Mouse (Mus musculus) hindbrain, embryonic 13.5 days (tissue): ENCODE data around the gene Cep170b. TPM values are rescaled to one million over a fixed set of nuclear protein-coding genes. Genes with fewer than 3 reads are reported as not detected.

Experiments used
- ATAC-seq: fragments of 200-750 bp; cut with Nextera tagmentation; 2 replicates; pipeline ENCODE4 v1.8.0; 2017; ENCODE audit warnings: moderate TSS enrichment; ENCODE audit not compliant: low FRiP score
- H3K27ac ChIP-seq: fragments of 300-500 bp; sonication (generic); 2 replicates; pipeline ENCODE4 v1.5.1; 2015; ENCODE audit warnings: inconsistent platforms, mild to moderate bottlenecking, moderate library complexity
- H3K27me3 ChIP-seq: fragments of 300-500 bp; sonication (generic); 2 replicates; pipeline ENCODE4 v1.6.1; 2015; ENCODE audit warnings: mild to moderate bottlenecking, inconsistent platforms
- H3K36me3 ChIP-seq: fragments of 300-500 bp; sonication (generic); 2 replicates; pipeline ENCODE4 v1.6.1; 2015; ENCODE audit warnings: mild to moderate bottlenecking, inconsistent platforms
- H3K4me1 ChIP-seq: fragments of 300-500 bp; sonication (generic); replicated peaks from 2 replicates; pipeline ENCODE4 v1.6.1; 2015; ENCODE audit warnings: inconsistent platforms
- H3K4me2 ChIP-seq: fragments of 300-500 bp; sonication (generic); 2 replicates; pipeline ENCODE4 v1.6.1; 2015; ENCODE audit warnings: inconsistent platforms, mild to moderate bottlenecking, moderate library complexity
- H3K4me3 ChIP-seq: fragments of 300-500 bp; sonication (generic); 2 replicates; pipeline ENCODE4 v1.5.1; 2015; ENCODE audit warnings: mild to moderate bottlenecking, inconsistent platforms
- H3K9ac ChIP-seq: fragments of 300-500 bp; sonication (generic); 2 replicates; pipeline ENCODE4 v1.6.1; 2015; ENCODE audit warnings: mild to moderate bottlenecking, inconsistent platforms
- H3K9me3 ChIP-seq: fragments of 300-500 bp; sonication (generic); 2 replicates; pipeline ENCODE4 v1.6.1; 2016; ENCODE audit warnings: inconsistent platforms
- WGBS: fragments of 180-500 bp; shearing (Covaris S2); methylation state at CpG from one replicate; pipeline ENCODE4 v1.1.7; 2015; 5-methylcytosine and 5-hydroxymethylcytosine counted together
- polyA plus RNA-seq: library from polyadenylated mRNA; unstranded; fragments of >200 nt; fragmentation: Nextera tagmentation; extraction: Ambion mirVana; gene quantifications from 2 replicates; pipeline ENCODE4 v1.2.1, GENCODE M21; 2015

Cep170b gene
- polyA plus RNA-seq, 1 experiment from 2014 or later, result 24.2 TPM

GRCm38 (mm10) chr12:112762018-112762417 lies 41.8 kb downstream of the Cep170b start:
- Histone ChIP-seq H3K36me3 (no peaks in the 10 kb centered on the region), H3K4me2 (no peak overlapping the region), H3K9ac (no peak overlapping the region), H3K27me3 (peaks cover 3% of the 10 kb centered on the region; the same call in 1 of the 2 replicates), H3K4me3 (no peak overlapping the region), H3K4me1 (no peaks in the 10 kb centered on the region), H3K27ac (no peak overlapping the region), H3K9me3 (no peaks in the 10 kb centered on the region)
- ATAC-seq, result no peak
- 87% methylated on average over 3 of the region's 3 CpGs for WGBS

GRCm38 (mm10) chr12:112763176-112763575 lies 42.9 kb downstream of the Cep170b start:
- H3K4me2 ChIP-seq, result no peak overlapping the region
- no peak overlapping the region for H3K4me3 ChIP-seq
- WGBS, result 85% methylated on average over 4 of the region's 4 CpGs
- H3K4me1 ChIP-seq, result no peaks in the 10 kb centered on the region
- no peaks in the 10 kb centered on the region for H3K36me3 ChIP-seq
- ATAC-seq, result no peak
- no peak overlapping the region for H3K9ac ChIP-seq
- H3K9me3 ChIP-seq, result no peaks in the 10 kb centered on the region
- H3K27me3 ChIP-seq, result no peaks in the 10 kb centered on the region
- H3K27ac ChIP-seq, result no peak overlapping the region

- H3K27ac ChIP-seq, result no peak overlapping the region
- H3K4me3 ChIP-seq, result no peak overlapping the region
- H3K9me3 ChIP-seq, result no peaks in the 10 kb centered on the region
- no peaks in the 10 kb centered on the region for H3K4me1 ChIP-seq
- H3K9ac ChIP-seq, result no peak overlapping the region
- no peak for ATAC-seq
- no peaks in the 10 kb centered on the region for H3K27me3 ChIP-seq
- WGBS, result 86% methylated on average over 5 of the region's 5 CpGs
- no peak overlapping the region for H3K4me2 ChIP-seq
- no peaks in the 10 kb centered on the region for H3K36me3 ChIP-seq
Observed at GRCm38 (mm10) chr12:112764141-112764540, 43.9 kb downstream of the Cep170b start.

- ATAC-seq, result no peak
- H3K9me3 ChIP-seq, result no peaks in the 10 kb centered on the region
- no peaks in the 10 kb centered on the region for H3K27me3 ChIP-seq
Observed at GRCm38 (mm10) chr12:112764991-112765390, 44.7 kb downstream of the Cep170b start.

GRCm38 (mm10) chr12:112766586-112766985 lies 46.3 kb downstream of the Cep170b start:
- no peaks in the 10 kb centered on the region for H3K36me3 ChIP-seq
- H3K4me2 ChIP-seq, result no peak overlapping the region
- WGBS, result 93% methylated on average over 7 of the region's 7 CpGs
- H3K4me1 ChIP-seq, result no peaks in the 10 kb centered on the region
- no peak overlapping the region for H3K9ac ChIP-seq
- no peaks in the 10 kb centered on the region for H3K27me3 ChIP-seq
- H3K27ac ChIP-seq, result no peak overlapping the region
- no peak overlapping the region for H3K4me3 ChIP-seq
- ATAC-seq, result no peak
- H3K9me3 ChIP-seq, result no peaks in the 10 kb centered on the region

More at GRCm38 (mm10) chr12:112764991-112765390, 44.7 kb downstream of the Cep170b start:
- 94% methylated on average over 7 of the region's 7 CpGs for WGBS
- Histone ChIP-seq H3K4me1 (no peaks in the 10 kb centered on the region), H3K36me3 (no peaks in the 10 kb centered on the region), H3K4me2 (no peak overlapping the region), H3K9ac (no peak overlapping the region), H3K4me3 (no peak overlapping the region), H3K27ac (no peak overlapping the region)

GRCm38 (mm10) chr12:112767036-112767890 lies 47.0 kb downstream of the Cep170b start:
- no peaks in the 10 kb centered on the region for H3K4me1 ChIP-seq
- H3K4me3 ChIP-seq, result no peak overlapping the region
- H3K36me3 ChIP-seq, result no peaks in the 10 kb centered on the region
- H3K9me3 ChIP-seq, result no peaks in the 10 kb centered on the region
- H3K4me2 ChIP-seq, result no peak overlapping the region
- H3K27me3 ChIP-seq, result no peaks in the 10 kb centered on the region
- H3K27ac ChIP-seq, result no peak overlapping the region
- WGBS, result 90% methylated on average over 16 of the region's 16 CpGs
- no peak for ATAC-seq
- H3K9ac ChIP-seq, result no peak overlapping the region

GRCm38 (mm10) chr12:112768166-112768565 lies 47.9 kb downstream of the Cep170b start:
- ATAC-seq, result no peak
- Histone ChIP-seq H3K9ac (no peak overlapping the region), H3K27me3 (no peaks in the 10 kb centered on the region), H3K4me2 (no peak overlapping the region), H3K27ac (no peak overlapping the region), H3K36me3 (no peaks in the 10 kb centered on the region), H3K9me3 (no peaks in the 10 kb centered on the region), H3K4me1 (no peaks in the 10 kb centered on the region), H3K4me3 (no peak overlapping the region)
- 85% methylated on average over 8 of the region's 8 CpGs for WGBS

- 83% methylated on average over 6 of the region's 6 CpGs for WGBS
- H3K9me3 ChIP-seq, result no peaks in the 10 kb centered on the region
- H3K27me3 ChIP-seq, result no peaks in the 10 kb centered on the region
- H3K27ac ChIP-seq, result no peak overlapping the region
- no peaks in the 10 kb centered on the region for H3K36me3 ChIP-seq
- H3K9ac ChIP-seq, result no peak overlapping the region
- H3K4me2 ChIP-seq, result no peak overlapping the region
- H3K4me3 ChIP-seq, result no peak overlapping the region
- no peak for ATAC-seq
- no peaks in the 10 kb centered on the region for H3K4me1 ChIP-seq
Observed at GRCm38 (mm10) chr12:112769031-112769430, 48.8 kb downstream of the Cep170b start.

- Histone ChIP-seq H3K27ac (no peak overlapping the region), H3K36me3 (no peaks in the 10 kb centered on the region), H3K4me2 (no peak overlapping the region), H3K4me3 (no peak overlapping the region), H3K27me3 (no peaks in the 10 kb centered on the region), H3K4me1 (no peaks in the 10 kb centered on the region), H3K9me3 (peaks cover 3% of the 10 kb centered on the region; the same call in 1 of the 2 replicates), H3K9ac (no peak overlapping the region)
- 82% methylated on average over 2 of the region's 2 CpGs for WGBS
- no peak for ATAC-seq
Observed at GRCm38 (mm10) chr12:112769751-112770150, 49.5 kb downstream of the Cep170b start.

- ATAC-seq, result no peak
- H3K27me3 ChIP-seq, result no peaks in the 10 kb centered on the region
- H3K4me1 ChIP-seq, result no peaks in the 10 kb centered on the region
- H3K4me3 ChIP-seq, result no peak overlapping the region
- H3K9me3 ChIP-seq, result peaks cover 5% of the 10 kb centered on the region; the same call in 1 of the 2 replicates
- H3K9ac ChIP-seq, result no peak overlapping the region
- 86% methylated on average over 4 of the region's 4 CpGs for WGBS
- H3K36me3 ChIP-seq, result no peaks in the 10 kb centered on the region
- H3K4me2 ChIP-seq, result no peak overlapping the region
- no peak overlapping the region for H3K27ac ChIP-seq
Observed at GRCm38 (mm10) chr12:112770396-112770795, 50.1 kb downstream of the Cep170b start.

- H3K9me3 ChIP-seq, result peaks cover 5% of the 10 kb centered on the region; the same call in 1 of the 2 replicates
- no peaks in the 10 kb centered on the region for H3K27me3 ChIP-seq
- no peak overlapping the region for H3K4me2 ChIP-seq
- no peak overlapping the region for H3K27ac ChIP-seq
- no peaks in the 10 kb centered on the region for H3K4me1 ChIP-seq
- H3K9ac ChIP-seq, result no peak overlapping the region
- H3K4me3 ChIP-seq, result no peak overlapping the region
- no peaks in the 10 kb centered on the region for H3K36me3 ChIP-seq
- ATAC-seq, result no peak
- WGBS, result 94% methylated on average over 14 of the region's 14 CpGs
Observed at GRCm38 (mm10) chr12:112772306-112772705, 52.1 kb downstream of the Cep170b start.

GRCm38 (mm10) chr12:112773366-112773765 lies 53.1 kb downstream of the Cep170b start:
- Histone ChIP-seq H3K4me2 (no peak overlapping the region), H3K27ac (no peak overlapping the region), H3K4me1 (no peaks in the 10 kb centered on the region), H3K36me3 (no peaks in the 10 kb centered on the region), H3K9ac (no peak overlapping the region), H3K9me3 (peaks cover 5% of the 10 kb centered on the region; the same call in 1 of the 2 replicates), H3K27me3 (no peaks in the 10 kb centered on the region), H3K4me3 (no peak overlapping the region)
- 42% methylated on average over 9 of the region's 9 CpGs for WGBS
- ATAC-seq, result no peak

GRCm38 (mm10) chr12:112774026-112774425 lies 53.8 kb downstream of the Cep170b start:
- no peaks in the 10 kb centered on the region for H3K36me3 ChIP-seq
- 86% methylated on average over 6 of the region's 6 CpGs for WGBS
- H3K27me3 ChIP-seq, result no peaks in the 10 kb centered on the region

More at GRCm38 (mm10) chr12:112774026-112774425, 53.8 kb downstream of the Cep170b start:
- ATAC-seq, result no peak
- H3K27ac ChIP-seq, result no peak overlapping the region
- H3K4me1 ChIP-seq, result no peaks in the 10 kb centered on the region
- no peak overlapping the region for H3K4me2 ChIP-seq
- H3K9ac ChIP-seq, result no peak overlapping the region
- no peak overlapping the region for H3K4me3 ChIP-seq
- H3K9me3 ChIP-seq, result peaks cover 5% of the 10 kb centered on the region; the same call in 1 of the 2 replicates
